10 mouse cellular contexts compared by ENCODE assay signal in genomic region chr16:67089747-67090146, GRCm38 (mm10).
A peak's percentile ranks its signal among the peaks of the same experiment; 100 is the strongest.
DNase-seq lines count a peak whose midpoint lies in the region; ATAC-seq lines count a peak whose summit lies in the region.
"Had no signal": no experiment of that assay in that cellular context is flagged by ENCODE, and none has a peak within 500 bp of the region (broad histone marks: within the 10 kb centered on the region; RNA-seq: fewer than 3 reads in every experiment).

No protein-coding gene starts in this region.

- no peaks in the 10 kb centered on the region for H3K27me3 ChIP-seq in neural tube, embryonic 11.5 days (ENCODE audit: control insufficient read depth, insufficient read depth, low read length)
- H3K27me3 ChIP-seq in neural tube, embryonic 15.5 days (replicated peaks), result no peaks in the 10 kb centered on the region
- H3K27me3 ChIP-seq in kidney, embryonic 16.5 days (ENCODE audit: insufficient read depth, low read length), result no peaks in the 10 kb centered on the region
- H3K27me3 ChIP-seq: megakaryocyte, embryonic 14.5 days had no signal

- no peak for DNase-seq in frontal cortex, postnatal 25 days (ENCODE audit: low spot score in 2 of 2)
- DNase-seq in neural tube, embryonic 11.5 days (ENCODE audit: low spot score), result peak; percentile 26
- DNase-seq in layer of hippocampus, adult 11-12 months (ENCODE audit: low spot score), result peak; percentile 67
- no peak for DNase-seq in spleen, postnatal 36 days (ENCODE audit: low spot score in 2 of 2)

- H3K4me1 ChIP-seq in neural tube, embryonic 11.5 days (ENCODE audit: control insufficient read depth, insufficient read depth, low read length), result no peaks in the 10 kb centered on the region
- no peaks in the 10 kb centered on the region for H3K4me1 ChIP-seq in neural tube, embryonic 15.5 days
- no peaks in the 10 kb centered on the region for H3K4me1 ChIP-seq in kidney, embryonic 16.5 days (ENCODE audit: insufficient read depth, low read length)
- H3K4me1 ChIP-seq: megakaryocyte, embryonic 14.5 days had no signal

- no peaks in the 10 kb centered on the region for H3K9me3 ChIP-seq in neural tube, embryonic 11.5 days (ENCODE audit: control insufficient read depth, low read length)
- H3K9me3 ChIP-seq in neural tube, embryonic 15.5 days (replicated peaks), result no peaks in the 10 kb centered on the region
- H3K9me3 ChIP-seq in kidney, embryonic 16.5 days (ENCODE audit: low read length), result no peaks in the 10 kb centered on the region
- H3K9me3 ChIP-seq: megakaryocyte, embryonic 14.5 days had no signal

- ATAC-seq in frontal cortex, adult (ENCODE audit: low TSS enrichment), result peak; percentile 90
- no peak for ATAC-seq in neural tube, embryonic 11.5 days (ENCODE audit: insufficient read depth, low FRiP score, low TSS enrichment)
- ATAC-seq in neural tube, embryonic 15.5 days (ENCODE audit: low FRiP score), result no peak
- ATAC-seq in monocyte, adult 5-6 weeks (replicated peaks; ENCODE audit: insufficient number of reproducible peaks, low FRiP score, low TSS enrichment, poor library complexity, severe bottlenecking), result no peak
- ATAC-seq in kidney, embryonic 16.5 days (ENCODE audit: low FRiP score, low TSS enrichment), result no peak
- ATAC-seq: intestine, embryonic 16.5 days had no signal

- H3K27ac ChIP-seq in neural tube, embryonic 11.5 days (ENCODE audit: low read depth, low read length), result no peak overlapping the region
- no peak overlapping the region for H3K27ac ChIP-seq in neural tube, embryonic 15.5 days (replicated peaks)
- H3K27ac ChIP-seq in kidney, embryonic 16.5 days (ENCODE audit: low read length), result no peak overlapping the region

- no peaks in the 10 kb centered on the region for H3K36me3 ChIP-seq in neural tube, embryonic 11.5 days (ENCODE audit: control insufficient read depth, insufficient read depth, low read length)
- no peaks in the 10 kb centered on the region for H3K36me3 ChIP-seq in neural tube, embryonic 15.5 days
- H3K36me3 ChIP-seq in kidney, embryonic 16.5 days (ENCODE audit: insufficient read depth, low read length), result no peaks in the 10 kb centered on the region

- H3K9ac ChIP-seq in neural tube, embryonic 11.5 days (ENCODE audit: low read length), result no peak overlapping the region
- H3K9ac ChIP-seq in neural tube, embryonic 15.5 days (replicated peaks), result no peak overlapping the region
- H3K9ac ChIP-seq in kidney, embryonic 16.5 days (replicated peaks; ENCODE audit: low read length), result no peak overlapping the region

- WGBS in neural tube, embryonic 11.5 days, result 76% methylated on average over 3 of the region's 3 CpGs
- 71% methylated on average over 3 of the region's 3 CpGs for WGBS in neural tube, embryonic 15.5 days
- 71% methylated on average over 3 of the region's 3 CpGs for WGBS in kidney, embryonic 16.5 days

- no peak overlapping the region for H3K4me2 ChIP-seq in neural tube, embryonic 11.5 days (ENCODE audit: low read depth)
- no peak overlapping the region for H3K4me2 ChIP-seq in neural tube, embryonic 15.5 days
- no peak overlapping the region for H3K4me2 ChIP-seq in kidney, embryonic 16.5 days (replicated peaks; ENCODE audit: low read depth, low read length)

- no peak overlapping the region for H3K4me3 ChIP-seq in neural tube, embryonic 11.5 days (ENCODE audit: low read depth, low read length)
- H3K4me3 ChIP-seq in neural tube, embryonic 15.5 days (replicated peaks), result no peak overlapping the region
- H3K4me3 ChIP-seq in kidney, embryonic 16.5 days (ENCODE audit: low read length), result no peak overlapping the region
- H3K4me3 ChIP-seq: megakaryocyte, embryonic 14.5 days had no signal

Comparison
In these comparisons a context has a peak if more than half of its experiments do, and no peak if none do; other contexts are left out.
1. DNase-seq: peak in neural tube, embryonic 11.5 days (single experiment) and layer of hippocampus, adult 11-12 months (single experiment); none in frontal cortex, postnatal 25 days (0 of 2) and spleen, postnatal 36 days (0 of 2).